Mouse (Mus musculus) embryonic facial prominence, embryonic 15.5 days (tissue): ENCODE measurements around the gene Ephb1. TPM values are rescaled to one million over a fixed set of nuclear protein-coding genes. Genes with fewer than 3 reads are reported as not detected.

Source experiments
- ATAC-seq: fragments of 200-750 bp; cut with Nextera tagmentation; 2 replicates; pipeline ENCODE4 v1.8.0; 2017; ENCODE audit warnings: low read depth, moderate TSS enrichment; ENCODE audit not compliant: insufficient number of reproducible peaks, low FRiP score, low TSS enrichment
- H3K27ac ChIP-seq: fragments of 300-500 bp; sonication (generic); replicated peaks from 2 replicates; pipeline ENCODE4 v1.5.1; 2015; ENCODE audit warnings: mild to moderate bottlenecking, inconsistent platforms
- H3K27me3 ChIP-seq: fragments of 300-500 bp; sonication (generic); 2 replicates; pipeline ENCODE4 v1.6.1; 2015; ENCODE audit warnings: inconsistent platforms
- H3K36me3 ChIP-seq: fragments of 300-500 bp; sonication (generic); 2 replicates; pipeline ENCODE4 v1.6.1; 2015; ENCODE audit warnings: mild to moderate bottlenecking, inconsistent platforms
- H3K4me1 ChIP-seq: fragments of 300-500 bp; sonication (generic); 2 replicates; pipeline ENCODE4 v1.6.1; 2015; ENCODE audit warnings: inconsistent platforms
- H3K4me2 ChIP-seq: fragments of 300-500 bp; sonication (generic); replicated peaks from 2 replicates; pipeline ENCODE4 v1.6.1; 2015; ENCODE audit warnings: mild to moderate bottlenecking, inconsistent platforms
- H3K4me3 ChIP-seq: fragments of 300-500 bp; sonication (generic); replicated peaks from 2 replicates; pipeline ENCODE4 v1.5.1; 2015; ENCODE audit warnings: mild to moderate bottlenecking, inconsistent platforms
- H3K9ac ChIP-seq: fragments of 300-500 bp; sonication (generic); 2 replicates; pipeline ENCODE4 v1.6.1; 2015; ENCODE audit warnings: inconsistent platforms
- H3K9me3 ChIP-seq: fragments of 300-500 bp; sonication (generic); replicated peaks from 2 replicates; pipeline ENCODE4 v1.6.1; 2016; ENCODE audit warnings: inconsistent platforms
- WGBS: fragments of 180-500 bp; shearing (Covaris S2); methylation state at CpG from one replicate; pipeline ENCODE4 v1.1.7; 2015; 5-methylcytosine and 5-hydroxymethylcytosine counted together
- polyA plus RNA-seq: library from polyadenylated mRNA; unstranded; fragments of >200 nt; fragmentation: Nextera tagmentation; extraction: Ambion mirVana; gene quantifications from 2 replicates; pipeline ENCODE4 v1.2.1, GENCODE M21; 2015

Gene Ephb1
- polyA plus RNA-seq, 1 experiment from 2014 or later, result 6.3 TPM

GRCm38 (mm10) chr9:102240215-102240614 lies 114.3 kb downstream of the Ephb1 start:
- no peak for ATAC-seq
- H3K27me3 ChIP-seq, result no peaks in the 10 kb centered on the region
- no peaks in the 10 kb centered on the region for H3K4me1 ChIP-seq
- H3K36me3 ChIP-seq, result no peaks in the 10 kb centered on the region
- no peak overlapping the region for H3K4me3 ChIP-seq
- no peak overlapping the region for H3K4me2 ChIP-seq
- no peak overlapping the region for H3K9ac ChIP-seq
- H3K9me3 ChIP-seq, result no peaks in the 10 kb centered on the region
- no peak overlapping the region for H3K27ac ChIP-seq
- WGBS, result 82% methylated on average over 4 of the region's 4 CpGs

- no peak for ATAC-seq
- 70% methylated on average over 4 of the region's 4 CpGs for WGBS
- H3K9me3 ChIP-seq, result no peaks in the 10 kb centered on the region
These were observed 119.0 kb downstream of the Ephb1 start for GRCm38 (mm10) chr9:102235444-102235951.

GRCm38 (mm10) chr9:102231248-102231647 lies 123.2 kb downstream of the Ephb1 start:
- WGBS, result 48% methylated on average over 6 of the region's 6 CpGs
- no peaks in the 10 kb centered on the region for H3K36me3 ChIP-seq
- H3K27me3 ChIP-seq, result no peaks in the 10 kb centered on the region
- H3K9ac ChIP-seq, result no peak overlapping the region
- H3K4me3 ChIP-seq, result no peak overlapping the region
- no peak overlapping the region for H3K27ac ChIP-seq
- no peak for ATAC-seq
- no peak overlapping the region for H3K4me2 ChIP-seq
- H3K9me3 ChIP-seq, result no peaks in the 10 kb centered on the region
- no peaks in the 10 kb centered on the region for H3K4me1 ChIP-seq

More at GRCm38 (mm10) chr9:102235444-102235951, 119.0 kb downstream of the Ephb1 start:
- Histone ChIP-seq H3K27me3 (no peaks in the 10 kb centered on the region), H3K27ac (no peak overlapping the region), H3K4me3 (no peak overlapping the region), H3K9ac (no peak overlapping the region), H3K4me1 (no peaks in the 10 kb centered on the region), H3K4me2 (no peak overlapping the region), H3K36me3 (no peaks in the 10 kb centered on the region)

- no peak for ATAC-seq
- 46% methylated on average over 7 of the region's 7 CpGs for WGBS
- H3K27ac ChIP-seq, result no peak overlapping the region
These were observed 137.5 kb downstream of the Ephb1 start for GRCm38 (mm10) chr9:102216746-102217566.

GRCm38 (mm10) chr9:102212036-102212383 lies 142.5 kb downstream of the Ephb1 start:
- Histone ChIP-seq H3K9ac (no peak overlapping the region), H3K4me1 (no peaks in the 10 kb centered on the region), H3K27me3 (no peaks in the 10 kb centered on the region), H3K9me3 (no peaks in the 10 kb centered on the region), H3K4me2 (no peak overlapping the region), H3K4me3 (no peak overlapping the region), H3K27ac (no peak overlapping the region), H3K36me3 (no peaks in the 10 kb centered on the region)
- ATAC-seq, result no peak
- 14% methylated on average over 1 of the region's 1 CpGs for WGBS

More at GRCm38 (mm10) chr9:102216746-102217566, 137.5 kb downstream of the Ephb1 start:
- Histone ChIP-seq H3K27me3 (no peaks in the 10 kb centered on the region), H3K9ac (no peak overlapping the region), H3K9me3 (no peaks in the 10 kb centered on the region), H3K36me3 (no peaks in the 10 kb centered on the region), H3K4me2 (no peak overlapping the region), H3K4me1 (no peaks in the 10 kb centered on the region), H3K4me3 (no peak overlapping the region)

- no peaks in the 10 kb centered on the region for H3K4me1 ChIP-seq
- 33% methylated on average over 10 of the region's 10 CpGs for WGBS
- H3K9me3 ChIP-seq, result no peaks in the 10 kb centered on the region
- H3K4me3 ChIP-seq, result no peak overlapping the region
- H3K27me3 ChIP-seq, result no peaks in the 10 kb centered on the region
- ATAC-seq, result peak; percentile 79
- H3K4me2 ChIP-seq, result no peak overlapping the region
- H3K27ac ChIP-seq, result no peak overlapping the region
- H3K36me3 ChIP-seq, result no peaks in the 10 kb centered on the region
- no peak overlapping the region for H3K9ac ChIP-seq
These were observed 143.0 kb downstream of the Ephb1 start for GRCm38 (mm10) chr9:102211296-102212035.

- H3K36me3 ChIP-seq, result no peaks in the 10 kb centered on the region
- ATAC-seq, result no peak
- no peaks in the 10 kb centered on the region for H3K9me3 ChIP-seq
- no peaks in the 10 kb centered on the region for H3K4me1 ChIP-seq
- H3K27ac ChIP-seq, result no peak overlapping the region
- H3K4me3 ChIP-seq, result no peak overlapping the region
- H3K9ac ChIP-seq, result no peak overlapping the region
- no peaks in the 10 kb centered on the region for H3K27me3 ChIP-seq
- H3K4me2 ChIP-seq, result no peak overlapping the region
- 75% methylated on average over 3 of the region's 3 CpGs for whole genome bisulfite sequencing
These were observed 149.0 kb downstream of the Ephb1 start for GRCm38 (mm10) chr9:102205518-102205917.

- 82% methylated on average over 5 of the region's 5 CpGs for WGBS
- ATAC-seq, result no peak
- Histone ChIP-seq H3K27me3 (no peaks in the 10 kb centered on the region), H3K4me2 (no peak overlapping the region), H3K36me3 (no peaks in the 10 kb centered on the region), H3K9me3 (no peaks in the 10 kb centered on the region), H3K9ac (no peak overlapping the region), H3K4me3 (no peak overlapping the region), H3K4me1 (no peaks in the 10 kb centered on the region), H3K27ac (no peak overlapping the region)
These were observed 152.6 kb downstream of the Ephb1 start for GRCm38 (mm10) chr9:102201867-102202266.

- Histone ChIP-seq H3K36me3 (no peaks in the 10 kb centered on the region), H3K4me3 (no peak overlapping the region), H3K9me3 (no peaks in the 10 kb centered on the region), H3K27me3 (no peaks in the 10 kb centered on the region), H3K4me2 (no peak overlapping the region), H3K27ac (no peak overlapping the region), H3K9ac (no peak overlapping the region), H3K4me1 (peaks cover 8% of the 10 kb centered on the region)
- ATAC-seq, result no peak
- WGBS, result 90% methylated on average over 6 of the region's 6 CpGs
These were observed 157.6 kb downstream of the Ephb1 start for GRCm38 (mm10) chr9:102196856-102197255.

GRCm38 (mm10) chr9:102194063-102194462 lies 160.4 kb downstream of the Ephb1 start:
- H3K4me2 ChIP-seq, result no peak overlapping the region
- no peak for ATAC-seq
- WGBS, result 56% methylated on average over 4 of the region's 4 CpGs

More at GRCm38 (mm10) chr9:102194063-102194462, 160.4 kb downstream of the Ephb1 start:
- H3K4me1 ChIP-seq, result peaks cover 19% of the 10 kb centered on the region
- H3K9ac ChIP-seq, result no peak overlapping the region
- H3K27me3 ChIP-seq, result no peaks in the 10 kb centered on the region
- H3K4me3 ChIP-seq, result no peak overlapping the region
- H3K36me3 ChIP-seq, result no peaks in the 10 kb centered on the region
- H3K27ac ChIP-seq, result no peak overlapping the region
- no peaks in the 10 kb centered on the region for H3K9me3 ChIP-seq
